Mouse (Mus musculus) lung, embryonic 16.5 days (tissue): ENCODE data around the gene Tmem167b. TPM values are rescaled to one million over a fixed set of nuclear protein-coding genes. Genes with fewer than 3 reads are reported as not detected.

Experiments used
- ATAC-seq: fragments of 200-750 bp; cut with Nextera tagmentation; 2 replicates; pipeline ENCODE4 v1.8.0; 2017; ENCODE audit warnings: low read depth, mild to moderate bottlenecking, moderate library complexity
- H3K27ac ChIP-seq: fragments of 300-500 bp; sonication (generic); 2 replicates; pipeline ENCODE4 v1.5.1; 2014; ENCODE audit warnings: mild to moderate bottlenecking, control low read depth, low read length
- H3K27me3 ChIP-seq: fragments of 300-500 bp; sonication (generic); 2 replicates; pipeline ENCODE4 v1.6.1; 2014; ENCODE audit warnings: low read depth, low read length, mixed read lengths; ENCODE audit not compliant: control insufficient read depth, insufficient read depth
- H3K36me3 ChIP-seq: fragments of 300-500 bp; sonication (generic); 2 replicates; pipeline ENCODE4 v1.6.1; 2014; ENCODE audit warnings: low read length; ENCODE audit not compliant: control insufficient read depth, insufficient read depth
- H3K4me1 ChIP-seq: fragments of 300-500 bp; sonication (generic); replicated peaks from 2 replicates; pipeline ENCODE4 v1.6.1; 2014; ENCODE audit warnings: low read length, mixed read lengths; ENCODE audit not compliant: control insufficient read depth, insufficient read depth
- H3K4me2 ChIP-seq: fragments of 300-500 bp; sonication (generic); 2 replicates; pipeline ENCODE4 v1.6.1; 2014; ENCODE audit warnings: low read depth, low read length, control low read depth
- H3K4me3 ChIP-seq: fragments of 300-500 bp; sonication (generic); 2 replicates; pipeline ENCODE4 v1.5.1; 2014; ENCODE audit warnings: mild to moderate bottlenecking, low read length, control low read depth
- H3K9ac ChIP-seq: fragments of 300-500 bp; sonication (generic); 2 replicates; pipeline ENCODE4 v1.6.1; 2014; ENCODE audit warnings: low read length, control low read depth
- H3K9me3 ChIP-seq: fragments of 300-500 bp; sonication (generic); 2 replicates; pipeline ENCODE4 v1.6.1; 2016; ENCODE audit warnings: low read length; ENCODE audit not compliant: control insufficient read depth
- WGBS: fragments of 180-500 bp; shearing (Covaris S2); extraction: QIAGEN DNeasy Blood & Tissue Kit; methylation state at CpG from one replicate; pipeline ENCODE4 v1.1.7; 2014; 5-methylcytosine and 5-hydroxymethylcytosine counted together
- polyA plus RNA-seq: library from polyadenylated mRNA; unstranded; fragments of >200 nt; fragmentation: Nextera tagmentation; extraction: Ambion mirVana; gene quantifications from 2 replicates; pipeline ENCODE4 v1.2.1, GENCODE M21; 2015

Gene Tmem167b
- polyA plus RNA-seq, 1 experiment from 2014 or later = 46.4 TPM

GRCm38 (mm10) chr3:108554111-108554561 is 8.1 kb downstream of the Tmem167b start:
- WGBS = under 1% methylated on average over 40 of the region's 42 CpGs
- H3K27ac ChIP-seq = peak overlapping the region; percentile 83

GRCm38 (mm10) chr3:108542299-108542698 is 20.0 kb downstream of the Tmem167b start:
- no peaks in the 10 kb centered on the region for H3K9me3 ChIP-seq
- H3K4me3 ChIP-seq = no peak overlapping the region
- H3K27me3 ChIP-seq = no peaks in the 10 kb centered on the region
- no peak for ATAC-seq
- no peaks in the 10 kb centered on the region for H3K36me3 ChIP-seq
- peaks cover 6% of the 10 kb centered on the region; the same call in 1 of the 2 replicates for H3K4me1 ChIP-seq
- no peak overlapping the region for H3K4me2 ChIP-seq
- H3K9ac ChIP-seq = no peak overlapping the region
- WGBS = 77% methylated on average over 11 of the region's 11 CpGs
- no peak overlapping the region for H3K27ac ChIP-seq

More at GRCm38 (mm10) chr3:108554111-108554561, 8.1 kb downstream of the Tmem167b start:
- H3K4me2 ChIP-seq = peak overlapping the region; percentile 83
- peak overlapping the region; percentile 76 for H3K4me3 ChIP-seq
- no peaks in the 10 kb centered on the region for H3K9me3 ChIP-seq
- H3K36me3 ChIP-seq = peaks cover 17% of the 10 kb centered on the region
- H3K4me1 ChIP-seq = peaks cover 5% of the 10 kb centered on the region
- no peaks in the 10 kb centered on the region for H3K27me3 ChIP-seq
- ATAC-seq = peak; percentile 69
- H3K9ac ChIP-seq = peak overlapping the region; percentile 99

GRCm38 (mm10) chr3:108537303-108537702 is 25.0 kb downstream of the Tmem167b start:
- Histone ChIP-seq H3K27ac (no peak overlapping the region), H3K4me3 (peak overlapping the region; percentile 9; the same call in 1 of the 2 replicates), H3K9me3 (no peaks in the 10 kb centered on the region), H3K9ac (peak overlapping the region; percentile 42; the same call in 1 of the 2 replicates), H3K4me1 (peaks cover 20% of the 10 kb centered on the region), H3K36me3 (no peaks in the 10 kb centered on the region), H3K4me2 (peak overlapping the region; percentile 48), H3K27me3 (peaks cover 10% of the 10 kb centered on the region)
- 2% methylated on average over 17 of the region's 17 CpGs for WGBS
- peak; percentile 79 for ATAC-seq

GRCm38 (mm10) chr3:108536517-108537260 is 25.6 kb downstream of the Tmem167b start, which contains the start of gene 5330417C22Rik:
Gene 5330417C22Rik, minus strand, starts transcription at chr3:108536536.
- no peaks in the 10 kb centered on the region for H3K36me3 ChIP-seq
- H3K9me3 ChIP-seq = no peaks in the 10 kb centered on the region
- H3K27me3 ChIP-seq = peaks cover 10% of the 10 kb centered on the region
- peaks cover 20% of the 10 kb centered on the region for H3K4me1 ChIP-seq
- peak within 1 kb of the TSS; percentile 59 for H3K4me2 ChIP-seq
- no peak within 1 kb of the TSS for H3K27ac ChIP-seq
- under 1% methylated on average over 35 of the region's 35 CpGs for WGBS
- 0 out of 2 replicates have a peak within 1 kb of the TSS, but pooled peaks have one; percentile 42 for H3K9ac ChIP-seq
- H3K4me3 ChIP-seq = peak within 1 kb of the TSS; percentile 40
- peak; percentile 73 for ATAC-seq

GRCm38 (mm10) chr3:108535896-108536516 is 26.3 kb downstream of the Tmem167b start:
- peak overlapping the region; percentile 59 for H3K4me2 ChIP-seq
- no peak overlapping the region for H3K27ac ChIP-seq
- no peaks in the 10 kb centered on the region for H3K36me3 ChIP-seq
- H3K9ac ChIP-seq = 0 out of 2 replicates have a peak overlapping the region, but pooled peaks have one; percentile 24
- no peak for ATAC-seq
- peak overlapping the region; percentile 40 for H3K4me3 ChIP-seq
- H3K9me3 ChIP-seq = no peaks in the 10 kb centered on the region
- WGBS = 12% methylated on average over 15 of the region's 15 CpGs
- H3K27me3 ChIP-seq = peaks cover 10% of the 10 kb centered on the region
- H3K4me1 ChIP-seq = peaks cover 20% of the 10 kb centered on the region

GRCm38 (mm10) chr3:108533951-108534350 is 28.3 kb downstream of the Tmem167b start, which contains the start of gene 1700013F07Rik:
Gene 1700013F07Rik, plus strand, starts transcription at chr3:108534150.
- peaks cover 10% of the 10 kb centered on the region for H3K27me3 ChIP-seq
- H3K27ac ChIP-seq = peak within 1 kb of the TSS; percentile 34
- peaks cover 20% of the 10 kb centered on the region for H3K4me1 ChIP-seq
- no peak within 1 kb of the TSS for H3K4me3 ChIP-seq
- H3K9ac ChIP-seq = no peak within 1 kb of the TSS
- H3K36me3 ChIP-seq = no peaks in the 10 kb centered on the region
- H3K4me2 ChIP-seq = peak within 1 kb of the TSS; percentile 2; the same call in 1 of the 2 replicates
- ATAC-seq = no peak
- H3K9me3 ChIP-seq = no peaks in the 10 kb centered on the region
- WGBS = 79% methylated on average over 6 of the region's 6 CpGs

- peaks cover 10% of the 10 kb centered on the region for H3K27me3 ChIP-seq
- no peak overlapping the region for H3K4me3 ChIP-seq
- no peaks in the 10 kb centered on the region for H3K9me3 ChIP-seq
- 0 out of 2 replicates have a peak, but pooled peaks have one; percentile 35 for ATAC-seq
- no peak overlapping the region for H3K9ac ChIP-seq
- H3K4me2 ChIP-seq = peak overlapping the region; percentile 2; the same call in 1 of the 2 replicates
- 50% methylated on average over 9 of the region's 9 CpGs for WGBS
- H3K36me3 ChIP-seq = no peaks in the 10 kb centered on the region
- peak overlapping the region; percentile 34 for H3K27ac ChIP-seq
- H3K4me1 ChIP-seq = peaks cover 20% of the 10 kb centered on the region
Observed at GRCm38 (mm10) chr3:108533114-108533885, 29.0 kb downstream of the Tmem167b start.

GRCm38 (mm10) chr3:108528489-108528888 is 33.8 kb downstream of the Tmem167b start:
- WGBS = 87% methylated on average over 8 of the region's 8 CpGs
- no peak for ATAC-seq
- Histone ChIP-seq H3K27ac (no peak overlapping the region), H3K4me3 (no peak overlapping the region), H3K9me3 (no peaks in the 10 kb centered on the region), H3K36me3 (no peaks in the 10 kb centered on the region), H3K27me3 (no peaks in the 10 kb centered on the region), H3K4me1 (peaks cover 7% of the 10 kb centered on the region), H3K4me2 (no peak overlapping the region), H3K9ac (no peak overlapping the region)
